Mouse (Mus musculus) B cell, adult 2 months (primary cell): Measurements from ENCODE around the gene Rasgrp2.

ENCODE experiments used
- DNase-seq, 2 experiments: peaks; one replicate each; pipeline ENCODE4 v3.0.0; 2022

Rasgrp2 gene

DNA sequence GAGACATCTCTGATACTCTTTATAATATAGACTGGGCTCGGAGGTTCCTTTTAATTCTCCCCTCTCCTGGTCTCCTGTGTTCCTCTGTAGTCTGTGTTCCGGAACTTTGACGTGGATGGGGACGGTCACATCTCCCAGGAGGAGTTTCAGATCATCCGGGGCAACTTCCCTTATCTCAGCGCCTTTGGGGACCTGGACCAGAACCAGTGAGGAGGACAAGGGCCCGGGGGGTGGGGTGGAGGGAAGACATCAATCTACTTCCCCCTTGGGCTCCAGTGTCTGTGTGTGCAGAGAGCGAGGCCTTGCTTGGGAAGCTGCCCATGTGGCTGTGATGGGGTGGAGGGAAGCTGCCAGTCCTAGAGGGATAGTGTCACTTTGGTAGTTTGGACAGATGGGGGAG, 9.6 kb downstream of the Rasgrp2 start:
- no peak for DNase-seq

- DNase-seq = no peak
Observed at GRCm38 (mm10) chr19:6409176-6409575, 10.0 kb downstream of the Rasgrp2 start.

GRCm38 (mm10) chr19:6409936-6410335, 10.8 kb downstream of the Rasgrp2 start:
- peak; percentile 63 to 65 for DNase-seq

DNA sequence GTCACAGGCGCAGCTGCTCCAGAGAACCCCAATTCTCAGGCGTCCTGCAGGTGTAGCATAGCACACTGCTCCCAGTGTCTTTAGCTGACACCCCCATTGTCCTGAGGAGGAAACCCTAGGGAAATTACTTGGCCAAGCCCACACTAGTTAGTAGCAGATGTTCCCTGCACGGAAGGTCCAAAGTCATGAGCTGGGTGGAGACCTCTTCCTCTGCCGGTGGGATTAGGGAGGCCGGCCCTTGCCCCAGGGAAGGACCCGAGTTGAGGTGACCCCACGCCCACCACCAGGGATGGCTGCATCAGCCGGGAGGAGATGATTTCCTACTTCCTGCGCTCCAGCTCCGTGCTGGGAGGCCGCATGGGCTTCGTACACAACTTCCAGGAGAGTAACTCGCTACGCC, 13.7 kb downstream of the Rasgrp2 start:
- DNase-seq = no peak

DNA sequence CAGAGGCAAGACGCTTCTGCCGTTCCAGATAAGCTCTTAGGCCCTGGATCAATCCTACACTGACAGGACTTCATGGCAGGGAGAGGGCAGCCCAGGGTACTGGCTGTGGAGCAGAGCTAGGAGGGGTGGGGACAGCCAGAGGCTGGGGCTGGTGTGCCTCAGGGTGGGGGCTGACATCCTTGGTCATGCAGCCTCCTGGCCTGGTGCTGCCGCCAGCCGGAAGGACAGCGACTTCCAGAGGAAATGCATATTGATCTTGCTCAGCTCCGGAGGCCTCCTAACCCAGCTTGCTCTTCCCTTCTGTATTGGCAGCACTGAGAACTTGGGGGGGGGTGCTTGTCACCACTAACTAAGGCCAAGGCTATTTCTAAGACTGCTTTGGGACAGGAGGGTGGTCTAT, 16.3 kb downstream of the Rasgrp2 start:
- DNase-seq = no peak

GRCm38 (mm10) chr19:6416124-6416770, 17.1 kb downstream of the Rasgrp2 start:
- no peak for DNase-seq

- no peak for DNase-seq
Observed at GRCm38 (mm10) chr19:6416894-6417761, 18.0 kb downstream of the Rasgrp2 start.

GRCm38 (mm10) chr19:6418233-6418879, 19.2 kb downstream of the Rasgrp2 start, which contains the start of gene Nrxn2:
Gene Nrxn2, plus strand, starts transcription at chr19:6418731.
- peak; percentile 93 for DNase-seq

GRCm38 (mm10) chr19:6418984-6419692, 20.0 kb downstream of the Rasgrp2 start:
- DNase-seq = no peak

- DNase-seq = no peak
Observed at GRCm38 (mm10) chr19:6419805-6420310, 20.7 kb downstream of the Rasgrp2 start.

- DNase-seq = no peak
Observed at GRCm38 (mm10) chr19:6420481-6421210, 21.5 kb downstream of the Rasgrp2 start.

DNA sequence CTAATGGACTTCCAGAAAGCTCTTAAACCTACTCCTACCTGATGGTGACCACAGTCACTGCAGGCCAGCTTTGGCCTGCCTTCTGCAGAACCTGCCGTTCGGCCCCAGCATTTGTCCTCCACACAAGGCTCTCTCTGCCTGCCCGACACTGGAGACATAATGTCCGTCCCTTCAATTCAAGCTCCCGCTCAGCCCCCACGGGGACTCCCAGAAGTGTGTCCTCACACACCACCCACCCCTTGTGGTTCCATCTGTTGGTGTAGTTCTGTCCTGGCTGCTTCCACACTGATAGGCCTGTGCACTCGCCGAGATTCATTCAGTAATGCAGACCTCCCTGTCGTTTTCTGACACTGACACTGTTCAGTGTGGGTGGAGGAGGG, 22.1 kb downstream of the Rasgrp2 start:
- no peak for DNase-seq

DNA sequence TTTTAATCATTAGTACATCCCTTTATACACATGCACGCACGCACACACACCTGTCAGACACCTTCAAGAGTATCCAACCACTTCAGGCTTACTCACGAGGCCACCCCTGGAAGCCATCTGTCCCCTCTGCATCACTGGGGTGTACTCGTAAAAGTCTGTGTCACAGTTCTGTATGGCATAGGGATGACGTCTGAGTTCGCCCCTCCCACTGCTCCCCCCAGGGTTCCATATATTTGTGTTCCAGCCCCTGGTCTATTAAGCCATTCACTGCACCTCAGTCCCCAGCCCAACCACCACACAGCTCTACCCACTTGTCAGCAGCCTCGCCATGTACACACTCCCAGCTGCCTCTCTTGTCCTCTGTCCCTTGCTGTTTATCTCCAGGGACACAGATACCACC, 22.9 kb downstream of the Rasgrp2 start:
- DNase-seq = no peak

DNA sequence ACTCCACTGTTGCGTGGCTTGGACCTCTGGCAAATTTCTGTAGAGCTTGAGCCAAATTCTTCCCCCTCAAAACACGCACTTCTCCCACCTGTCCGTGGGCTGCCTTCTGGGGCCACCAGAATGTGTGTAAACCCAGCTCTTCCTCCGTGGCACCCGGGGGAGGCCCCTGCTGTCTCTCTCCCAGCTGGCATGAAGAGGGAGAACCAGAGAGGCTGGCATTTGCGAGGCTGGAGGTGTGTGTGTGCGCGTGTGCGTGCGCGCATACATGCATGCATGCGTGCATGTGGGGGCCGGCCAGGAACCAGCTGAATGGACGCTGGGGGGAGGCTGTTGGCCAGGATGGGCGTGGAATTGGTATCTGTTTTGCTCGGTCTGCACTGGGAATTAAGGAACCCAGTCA, 24.1 kb downstream of the Rasgrp2 start:
- no peak for DNase-seq

DNA sequence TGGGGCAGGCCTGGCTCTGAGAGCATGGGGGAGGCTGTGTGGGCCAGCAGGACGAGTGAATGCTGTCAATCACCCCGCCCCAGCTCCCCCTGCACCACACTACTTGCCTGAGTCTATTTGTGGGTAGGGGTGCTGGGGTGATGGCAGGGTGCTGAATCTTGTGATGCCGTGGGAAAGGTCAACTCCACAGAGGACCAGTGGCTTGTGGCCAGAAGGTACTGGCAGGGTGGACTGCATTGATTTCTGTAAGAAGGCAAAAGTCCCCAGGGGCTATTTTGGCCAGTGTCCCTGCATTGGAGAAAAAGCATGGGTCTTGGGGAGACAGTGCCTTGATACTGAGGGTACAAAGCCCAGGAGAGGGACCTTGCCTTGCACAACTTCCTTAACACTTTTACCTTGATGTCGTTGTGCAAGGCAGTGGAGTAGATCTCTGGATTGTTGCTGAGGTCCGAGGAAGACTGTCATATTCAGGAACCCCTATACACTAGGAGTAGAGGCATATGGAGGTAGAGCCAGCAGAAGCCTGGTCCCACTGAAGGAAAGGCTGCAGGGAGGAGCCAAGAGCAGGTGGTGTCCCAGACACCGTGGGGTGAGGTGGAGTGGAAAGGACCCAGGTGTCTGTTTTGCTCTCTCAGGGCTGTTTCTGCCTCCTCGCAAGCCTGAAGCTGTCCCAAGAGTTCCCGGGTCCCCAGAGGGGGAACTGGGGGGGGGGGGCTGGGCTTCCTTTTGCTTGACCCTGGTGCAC, 25.2 kb downstream of the Rasgrp2 start:
- DNase-seq = no peak

DNA sequence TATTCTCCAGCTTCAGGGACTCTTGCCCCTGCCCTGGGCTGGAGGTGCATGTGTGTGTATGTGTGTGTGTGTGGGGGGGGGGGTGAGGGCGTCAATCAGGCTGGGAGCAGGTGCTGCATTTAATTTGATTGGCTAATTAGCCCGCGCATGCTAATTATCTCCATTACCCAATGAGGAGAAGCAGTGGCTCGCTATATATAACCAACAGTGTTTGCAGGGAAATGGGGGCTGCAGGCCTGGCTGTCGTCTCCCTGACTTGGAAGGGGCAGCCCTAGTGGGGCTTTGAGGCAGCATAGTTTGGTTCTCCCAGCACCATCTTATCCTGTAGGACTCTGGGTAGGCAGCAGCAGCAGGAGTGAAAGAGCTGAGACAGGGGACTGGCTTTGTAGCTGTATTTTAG, 26.5 kb downstream of the Rasgrp2 start:
- no peak for DNase-seq

GRCm38 (mm10) chr19:6426703-6427500, 27.8 kb downstream of the Rasgrp2 start:
- DNase-seq = peak; percentile 77 to 80

GRCm38 (mm10) chr19:6427653-6428434, 28.7 kb downstream of the Rasgrp2 start:
- DNase-seq = no peak

DNA sequence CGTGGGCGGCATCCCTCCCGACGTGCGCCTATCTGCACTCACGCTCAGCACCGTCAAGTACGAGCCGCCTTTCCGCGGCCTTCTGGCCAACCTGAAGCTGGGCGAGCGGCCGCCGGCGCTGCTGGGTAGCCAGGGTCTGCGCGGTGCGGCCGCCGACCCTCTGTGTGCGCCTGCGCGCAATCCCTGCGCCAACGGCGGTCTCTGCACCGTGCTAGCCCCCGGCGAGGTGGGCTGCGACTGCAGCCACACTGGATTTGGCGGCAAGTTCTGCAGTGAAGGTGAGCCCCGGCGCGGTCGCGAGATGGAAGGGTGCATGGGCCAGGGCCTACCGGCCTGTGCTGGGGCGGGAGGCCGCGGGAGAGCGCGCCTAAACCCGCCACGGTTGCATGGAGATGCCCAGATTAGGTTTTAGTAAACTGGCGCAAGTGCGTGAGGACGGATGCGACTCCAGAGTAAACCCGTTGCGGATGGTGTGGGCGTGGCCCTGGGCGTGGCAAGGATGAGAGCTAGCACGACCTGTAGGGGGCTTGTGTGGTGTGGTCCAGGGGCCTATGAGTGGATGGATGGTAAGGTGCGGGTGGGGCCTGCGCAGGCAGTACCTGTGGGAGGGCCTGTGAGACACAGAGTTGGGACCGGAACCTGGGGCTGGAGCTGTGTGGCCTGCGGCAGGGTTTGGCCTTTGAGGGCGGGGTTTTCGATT, 29.5 kb downstream of the Rasgrp2 start:
- DNase-seq = peak; percentile 62 to 63
